Mouse (Mus musculus): ENCODE measurements around the gene Chdh. TPM values are rescaled to one million over a fixed set of nuclear protein-coding genes. Genes with fewer than 3 reads are reported as not detected.

Gene Chdh
- polyA plus RNA-seq, 1 experiment from 2014 or later, result 0.04 TPM

- WGBS, result 87% methylated on average over 12 of the region's 12 CpGs
Measured at GRCm38 (mm10) chr14:30066752-30067151, 57.9 kb downstream of the Chdh start.

GRCm38 (mm10) chr14:30068566-30068965 lies 59.7 kb downstream of the Chdh start:
- ATAC-seq (ENCODE audit: low FRiP score), result no peak
- H3K27ac ChIP-seq (ENCODE audit: low read depth, low read length), result no peak overlapping the region
- no peak overlapping the region for H3K9ac ChIP-seq (ENCODE audit: low read length)
- no peaks in the 10 kb centered on the region for H3K4me1 ChIP-seq (ENCODE audit: control insufficient read depth, insufficient read depth, low read length)
- no peak overlapping the region for H3K4me2 ChIP-seq
- no peaks in the 10 kb centered on the region for H3K9me3 ChIP-seq (ENCODE audit: control insufficient read depth, low read length)
- H3K36me3 ChIP-seq (ENCODE audit: control insufficient read depth, insufficient read depth, low read length), result no peaks in the 10 kb centered on the region
- 69% methylated on average over 3 of the region's 3 CpGs for WGBS
- no peaks in the 10 kb centered on the region for H3K27me3 ChIP-seq (ENCODE audit: control insufficient read depth, insufficient read depth, low read length)
- DNase-seq (ENCODE audit: low spot score, missing footprints), result peak; percentile 53
- H3K4me3 ChIP-seq (ENCODE audit: low read depth, low read length), result no peak overlapping the region

More at GRCm38 (mm10) chr14:30066752-30067151, 57.9 kb downstream of the Chdh start:
- DNase-seq (ENCODE audit: low spot score, missing footprints), result no peak
- no peak overlapping the region for H3K27ac ChIP-seq (ENCODE audit: low read depth, low read length)
- no peak overlapping the region for H3K9ac ChIP-seq (ENCODE audit: low read length)
- no peaks in the 10 kb centered on the region for H3K36me3 ChIP-seq (ENCODE audit: control insufficient read depth, insufficient read depth, low read length)
- no peaks in the 10 kb centered on the region for H3K4me1 ChIP-seq (ENCODE audit: control insufficient read depth, insufficient read depth, low read length)
- H3K27me3 ChIP-seq (ENCODE audit: control insufficient read depth, insufficient read depth, low read length), result no peaks in the 10 kb centered on the region
- H3K4me2 ChIP-seq, result no peak overlapping the region
- H3K9me3 ChIP-seq (ENCODE audit: control insufficient read depth, low read length), result no peaks in the 10 kb centered on the region
- H3K4me3 ChIP-seq (ENCODE audit: low read depth, low read length), result no peak overlapping the region
- ATAC-seq (ENCODE audit: low FRiP score), result no peak

GRCm38 (mm10) chr14:30075268-30075887 lies 66.6 kb downstream of the Chdh start:
- H3K9ac ChIP-seq (ENCODE audit: low read length), result no peak overlapping the region
- peak; percentile 53 for DNase-seq (ENCODE audit: low spot score, missing footprints)
- no peak overlapping the region for H3K4me2 ChIP-seq
- no peaks in the 10 kb centered on the region for H3K9me3 ChIP-seq (ENCODE audit: control insufficient read depth, low read length)
- H3K27me3 ChIP-seq (ENCODE audit: control insufficient read depth, insufficient read depth, low read length), result no peaks in the 10 kb centered on the region
- WGBS, result 89% methylated on average over 7 of the region's 7 CpGs
- ATAC-seq (ENCODE audit: low FRiP score), result no peak
- H3K4me1 ChIP-seq (ENCODE audit: control insufficient read depth, insufficient read depth, low read length), result no peaks in the 10 kb centered on the region
- H3K36me3 ChIP-seq (ENCODE audit: control insufficient read depth, insufficient read depth, low read length), result no peaks in the 10 kb centered on the region
- H3K4me3 ChIP-seq (ENCODE audit: low read depth, low read length), result no peak overlapping the region
- H3K27ac ChIP-seq (ENCODE audit: low read depth, low read length), result no peak overlapping the region

DNA sequence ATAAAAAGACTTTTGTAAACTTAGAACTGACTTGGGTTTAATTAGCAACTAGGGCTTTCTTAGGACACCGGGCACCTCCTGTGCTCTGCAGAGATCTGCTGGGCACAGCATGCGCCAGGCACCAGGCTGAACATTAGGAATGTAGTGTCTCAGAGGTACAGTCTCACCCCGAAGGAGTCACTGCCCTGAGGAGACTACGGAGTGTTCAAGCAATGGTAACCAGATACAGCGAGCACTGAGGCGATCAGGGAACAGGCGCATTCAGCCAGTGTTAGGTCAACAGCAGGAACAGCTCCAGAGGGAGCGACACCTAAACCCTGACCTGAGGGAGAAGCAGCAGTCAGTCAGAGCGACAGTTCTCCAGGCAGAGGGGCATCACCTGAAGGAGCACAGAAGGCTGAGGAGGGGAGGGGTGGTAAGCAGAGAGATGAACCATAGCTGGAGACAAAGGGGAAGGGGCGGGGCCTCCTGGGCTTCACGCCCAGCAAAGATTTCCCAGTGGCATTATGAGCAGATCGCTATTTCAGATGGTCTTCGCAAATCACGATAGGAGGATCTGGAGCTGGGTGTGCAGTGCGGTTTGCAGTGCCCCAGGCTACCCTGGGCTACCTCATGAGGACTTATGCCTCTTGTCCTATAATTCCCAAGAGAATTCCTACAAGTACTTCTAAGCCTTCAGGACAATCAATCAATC lies 69.4 kb downstream of the Chdh start:
- DNase-seq (ENCODE audit: low spot score, missing footprints) (peak; percentile 19), ATAC-seq (ENCODE audit: low FRiP score) (no peak)
- 87% methylated on average over 15 of the region's 15 CpGs for WGBS
- Histone ChIP-seq H3K27me3 (ENCODE audit: control insufficient read depth, insufficient read depth, low read length) (no peaks in the 10 kb centered on the region), H3K9ac (ENCODE audit: low read length) (no peak overlapping the region), H3K27ac (ENCODE audit: low read depth, low read length) (no peak overlapping the region), H3K4me3 (ENCODE audit: low read depth, low read length) (no peak overlapping the region), H3K36me3 (ENCODE audit: control insufficient read depth, insufficient read depth, low read length) (no peaks in the 10 kb centered on the region), H3K4me1 (ENCODE audit: control insufficient read depth, insufficient read depth, low read length) (no peaks in the 10 kb centered on the region), H3K9me3 (ENCODE audit: control insufficient read depth, low read length) (no peaks in the 10 kb centered on the region), H3K4me2 (no peak overlapping the region)

DNA sequence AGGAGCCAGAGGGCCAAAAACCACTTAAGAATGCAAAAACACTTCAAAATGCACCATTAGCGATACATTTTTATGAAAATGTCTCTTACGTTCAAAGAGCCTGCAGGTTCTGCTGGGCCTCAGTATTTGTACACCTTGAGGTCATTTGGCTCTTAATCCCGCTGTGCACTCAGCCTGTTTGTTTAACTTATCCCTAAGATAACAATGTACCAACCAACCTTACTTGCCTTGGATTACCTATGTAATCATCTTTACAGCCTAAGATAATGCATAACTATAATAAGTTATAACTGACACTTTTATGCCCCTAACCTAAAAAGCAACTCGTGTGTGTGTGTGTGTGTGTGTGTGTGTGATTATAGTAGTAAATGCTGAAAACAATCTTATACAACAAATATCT lies 70.9 kb downstream of the Chdh start:
- WGBS, result 87% methylated on average over 4 of the region's 4 CpGs
- no peak for ATAC-seq (ENCODE audit: low FRiP score)
- Histone ChIP-seq H3K36me3 (ENCODE audit: control insufficient read depth, insufficient read depth, low read length) (no peaks in the 10 kb centered on the region), H3K9me3 (ENCODE audit: control insufficient read depth, low read length) (no peaks in the 10 kb centered on the region), H3K9ac (ENCODE audit: low read length) (no peak overlapping the region), H3K27me3 (ENCODE audit: control insufficient read depth, insufficient read depth, low read length) (no peaks in the 10 kb centered on the region), H3K27ac (ENCODE audit: low read depth, low read length) (no peak overlapping the region), H3K4me1 (ENCODE audit: control insufficient read depth, insufficient read depth, low read length) (no peaks in the 10 kb centered on the region), H3K4me2 (no peak overlapping the region), H3K4me3 (ENCODE audit: low read depth, low read length) (no peak overlapping the region)
- peak; percentile 12 for DNase-seq (ENCODE audit: low spot score, missing footprints)

Small RNA genes within 50 kb of the gene (microRNA-seq; reads per million reads assigned to microRNA genes)
- gene Mir6947, result 0.76 reads per million

Other genes starting within 250 kb of the Chdh start
- gene Selenok, start 40.7 kb upstream of the Chdh start, polyA plus RNA-seq (2014; fragmentation: Nextera tagmentation; extraction: Ambion mirVana), result 301 and 306 TPM in 2 replicates
- 74.5 and 77.6 TPM in 2 replicates for gene Actr8, start 30.7 kb upstream of the Chdh start, polyA plus RNA-seq (2014; fragmentation: Nextera tagmentation; extraction: Ambion mirVana)
- gene Il17rb, start 127 bp upstream of the Chdh start, polyA plus RNA-seq (2014; fragmentation: Nextera tagmentation; extraction: Ambion mirVana), result 0.93 and 1.0 TPM in 2 replicates

Measured in midbrain, embryonic 11.5 days (tissue).